Mouse (Mus musculus) midbrain, embryonic 15.5 days (tissue): Measurements from ENCODE around the gene Kcnk5. TPM values are rescaled to one million over a fixed set of nuclear protein-coding genes. Genes with fewer than 3 reads are reported as not detected.

Experiments used
- ATAC-seq: fragments of 200-750 bp; cut with Nextera tagmentation; replicated peaks from 2 replicates; pipeline ENCODE4 v1.8.0; 2017; ENCODE audit warnings: moderate TSS enrichment
- H3K27ac ChIP-seq: fragments of 300-500 bp; sonication (generic); 2 replicates; pipeline ENCODE4 v1.5.1; 2015; ENCODE audit warnings: mild to moderate bottlenecking, inconsistent platforms
- H3K27me3 ChIP-seq: fragments of 300-500 bp; sonication (generic); replicated peaks from 2 replicates; pipeline ENCODE4 v1.6.1; 2015; ENCODE audit warnings: inconsistent platforms
- H3K36me3 ChIP-seq: fragments of 300-500 bp; sonication (generic); replicated peaks from 2 replicates; pipeline ENCODE4 v1.6.1; 2015; ENCODE audit warnings: inconsistent platforms
- H3K4me1 ChIP-seq: fragments of 300-500 bp; sonication (generic); 2 replicates; pipeline ENCODE4 v1.6.1; 2015; ENCODE audit warnings: inconsistent platforms
- H3K4me2 ChIP-seq: fragments of 300-500 bp; sonication (generic); 2 replicates; pipeline ENCODE4 v1.6.1; 2015; ENCODE audit warnings: inconsistent platforms, mild to moderate bottlenecking, moderate library complexity
- H3K4me3 ChIP-seq: fragments of 300-500 bp; sonication (generic); 2 replicates; pipeline ENCODE4 v1.5.1; 2015; ENCODE audit warnings: mild to moderate bottlenecking, inconsistent platforms
- H3K9ac ChIP-seq: fragments of 300-500 bp; sonication (generic); 2 replicates; pipeline ENCODE4 v1.6.1; 2015; ENCODE audit warnings: mild to moderate bottlenecking, inconsistent platforms
- H3K9me3 ChIP-seq: fragments of 300-500 bp; sonication (generic); 2 replicates; pipeline ENCODE4 v1.6.1; 2016; ENCODE audit warnings: inconsistent platforms
- WGBS: fragments of 180-500 bp; shearing (Covaris S2); methylation state at CpG from one replicate; pipeline ENCODE4 v1.1.7; 2015; ENCODE audit warnings: mixed read lengths; 5-methylcytosine and 5-hydroxymethylcytosine counted together
- polyA plus RNA-seq: library from polyadenylated mRNA; unstranded; fragments of >200 nt; fragmentation: Nextera tagmentation; extraction: Ambion mirVana; gene quantifications from 2 replicates; pipeline ENCODE4 v1.2.1, GENCODE M21; 2015

The Kcnk5 gene
- polyA plus RNA-seq, 1 experiment from 2014 or later: 1.1 TPM

- 76% methylated on average over 5 of the region's 5 CpGs for WGBS
- Histone ChIP-seq H3K9me3 (no peaks in the 10 kb centered on the region), H3K4me2 (no peak overlapping the region), H3K27ac (no peak overlapping the region), H3K27me3 (no peaks in the 10 kb centered on the region), H3K9ac (no peak overlapping the region), H3K4me3 (no peak overlapping the region), H3K36me3 (no peaks in the 10 kb centered on the region), H3K4me1 (no peaks in the 10 kb centered on the region)
- ATAC-seq: no peak
Observed at GRCm38 (mm10) chr14:20094942-20095341, 86.7 kb downstream of the Kcnk5 start.

- no peaks in the 10 kb centered on the region for H3K4me1 ChIP-seq
- no peak overlapping the region for H3K4me2 ChIP-seq
- H3K9me3 ChIP-seq: no peaks in the 10 kb centered on the region
- WGBS: 23% methylated on average over 7 of the region's 7 CpGs
- no peak overlapping the region for H3K9ac ChIP-seq
- no peaks in the 10 kb centered on the region for H3K27me3 ChIP-seq
- H3K4me3 ChIP-seq: no peak overlapping the region
- H3K36me3 ChIP-seq: no peaks in the 10 kb centered on the region
- H3K27ac ChIP-seq: no peak overlapping the region
- no peak for ATAC-seq
Observed at GRCm38 (mm10) chr14:20093493-20093892, 88.1 kb downstream of the Kcnk5 start.

Other genes starting within 250 kb of the Kcnk5 start
- gene Gng2, start 204.2 kb downstream of the Kcnk5 start, polyA plus RNA-seq: 452 and 467 TPM in 2 replicates
- 12.6 and 13.3 TPM in 2 replicates for gene Saysd1, start 43.3 kb downstream of the Kcnk5 start, polyA plus RNA-seq
- 0.17 TPM in 1 of 2 replicates, not detected in the other for gene Kcnk16, start 87.4 kb upstream of the Kcnk5 start, polyA plus RNA-seq
- gene Nudt13, start 112.9 kb upstream of the Kcnk5 start, polyA plus RNA-seq: 16.7 and 18.5 TPM in 2 replicates
- 49.2 and 54.3 TPM in 2 replicates for gene Ecd, start 166.3 kb upstream of the Kcnk5 start, polyA plus RNA-seq
- 47.3 and 48.4 TPM in 2 replicates for gene Fam149b, start 166.4 kb upstream of the Kcnk5 start, polyA plus RNA-seq
- gene Dnajc9, start 207.1 kb upstream of the Kcnk5 start, polyA plus RNA-seq: 130 and 134 TPM in 2 replicates
- gene Mrps16, start 211.8 kb upstream of the Kcnk5 start, polyA plus RNA-seq: 57.0 and 60.5 TPM in 2 replicates